Mouse (Mus musculus): ENCODE measurements at regions not wholly inside any gene's neighbourhood (a gene's known extent, or its start where the extent isn't known, plus 50 kb on each side); places are given as distances from the start of the nearest gene placed in this dataset.

- DNase-seq (ENCODE audit: low spot score in 2 of 2): peak; percentile 44 to 73
These were observed 566.1 kb downstream of the 1700064H15Rik start for GRCm38 (mm10) chr3:19062249-19062859.

DNA sequence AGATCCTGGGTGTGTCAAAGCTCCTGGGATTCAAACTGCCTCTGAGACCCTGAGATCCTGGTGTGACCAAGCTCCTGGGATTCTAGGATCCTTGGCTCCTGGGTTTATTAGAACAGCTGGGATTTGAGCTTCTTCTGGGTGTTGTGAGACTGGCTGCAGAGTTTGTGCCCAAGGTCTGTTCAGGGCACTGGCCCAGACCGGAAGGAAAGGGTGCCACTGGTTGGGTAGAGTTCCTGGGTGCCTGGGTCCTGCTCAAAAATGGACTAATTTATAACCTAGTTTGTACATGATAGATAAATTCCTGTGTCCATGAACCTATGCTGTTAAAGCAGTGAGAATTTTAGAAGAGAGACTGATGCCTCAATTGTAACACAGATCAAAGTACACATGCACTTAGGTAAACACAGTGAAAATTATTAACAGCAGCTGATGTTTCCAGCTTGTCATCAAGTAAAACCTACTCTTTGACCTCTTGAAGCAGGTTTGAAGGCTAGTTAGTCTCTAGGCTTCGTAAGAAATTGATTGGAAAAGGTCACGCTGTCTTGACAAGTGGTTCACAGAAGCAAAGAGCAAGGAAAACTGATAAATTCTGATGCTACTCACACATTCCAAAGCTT, 561.2 kb downstream of the 1700064H15Rik start:
- no peak for DNase-seq (ENCODE audit: low spot score in 2 of 2)

All from cerebellum, postnatal 4 days (tissue).